ENCODE assay signal across 9 mouse cellular contexts in genomic region chr9:8134117-8134574, GRCm38 (mm10). TPM values are rescaled to one million over a fixed set of nuclear protein-coding genes. Genes with fewer than 3 reads are reported as not detected.
DNase-seq lines count a peak whose midpoint lies in the region; ATAC-seq lines count a peak whose summit lies in the region.
"Had no signal": no experiment of that assay in that cellular context is flagged by ENCODE, and none has a peak within 500 bp of the region (broad histone marks: within the 10 kb centered on the region; RNA-seq: fewer than 3 reads in every experiment).

TSS of gene Cep126 (minus strand) at chr9:8134294.

- H3K36me3 ChIP-seq in forebrain, embryonic 12.5 days (replicated peaks), result no peaks in the 10 kb centered on the region
- H3K36me3 ChIP-seq in heart, embryonic 16.5 days (ENCODE audit: control insufficient read depth, insufficient read depth), result no peaks in the 10 kb centered on the region
- H3K36me3 ChIP-seq in liver, embryonic 11.5 days (ENCODE audit: control insufficient read depth, insufficient read depth, low read length), result no peaks in the 10 kb centered on the region
- no peaks in the 10 kb centered on the region; the same call in 1 of the 2 replicates for H3K36me3 ChIP-seq in splenic B cell, adult 2 months (ENCODE audit: control insufficient read depth, insufficient read depth, low read length, poor library complexity, severe bottlenecking)

- peak within 1 kb of the TSS; percentile 63 for H3K4me2 ChIP-seq in forebrain, embryonic 12.5 days
- peak within 1 kb of the TSS; percentile 67 for H3K4me2 ChIP-seq in heart, embryonic 16.5 days (ENCODE audit: low read depth, low read length)
- H3K4me2 ChIP-seq in liver, embryonic 11.5 days, result peak within 1 kb of the TSS; percentile 89

- peak within 1 kb of the TSS; percentile 86 for H3K4me3 ChIP-seq in forebrain, embryonic 12.5 days (replicated peaks)
- H3K4me3 ChIP-seq in heart, embryonic 16.5 days (ENCODE audit: low read length), result peak within 1 kb of the TSS; percentile 86
- H3K4me3 ChIP-seq in liver, embryonic 11.5 days (ENCODE audit: low read depth, low read length), result peak within 1 kb of the TSS; percentile 82

- under 1% methylated on average over 70 of the region's 72 CpGs for WGBS in forebrain, embryonic 12.5 days
- WGBS in heart, embryonic 16.5 days, result under 1% methylated on average over 68 of the region's 72 CpGs
- WGBS in liver, embryonic 11.5 days, result under 1% methylated on average over 72 of the region's 72 CpGs

- peaks cover 3% of the 10 kb centered on the region; the same call in 1 of the 2 replicates for H3K4me1 ChIP-seq in forebrain, embryonic 12.5 days
- peaks cover 4% of the 10 kb centered on the region; the same call in 1 of the 2 replicates for H3K4me1 ChIP-seq in heart, embryonic 16.5 days (ENCODE audit: control insufficient read depth, insufficient read depth, low read length)
- peaks cover 5% of the 10 kb centered on the region for H3K4me1 ChIP-seq in liver, embryonic 11.5 days (replicated peaks; ENCODE audit: control insufficient read depth, insufficient read depth, low read length)

- H3K9me3 ChIP-seq in forebrain, embryonic 12.5 days, result no peaks in the 10 kb centered on the region
- H3K9me3 ChIP-seq in heart, embryonic 16.5 days (replicated peaks; ENCODE audit: control insufficient read depth, low read length), result no peaks in the 10 kb centered on the region
- H3K9me3 ChIP-seq in liver, embryonic 11.5 days (ENCODE audit: control insufficient read depth, low read length), result no peaks in the 10 kb centered on the region; the same call in 1 of the 2 replicates

- peak; percentile 56 for DNase-seq in CD4-positive helper T cell, adult 2 months (ENCODE audit: low read depth, low spot score)
- DNase-seq in c-Kit-negative CD71-positive TER-119-positive erythroid progenitor cells, embryonic 14.5 days (ENCODE audit: low read depth, low spot score), result peak; percentile 17
- peak; percentile 91 for DNase-seq in kidney, postnatal 14 days
- DNase-seq in liver, embryonic 11.5 days (ENCODE audit: low spot score), result peak; percentile 87
- peak; percentile 12 for DNase-seq in naive thymus-derived CD4-positive, alpha-beta T cell, adult 2 months (ENCODE audit: low read depth)
- DNase-seq in splenic B cell, adult 2 months (ENCODE audit: low read depth, low spot score), result peak; percentile 38

- ATAC-seq in forebrain, embryonic 12.5 days (ENCODE audit: low FRiP score), result peak; percentile 99
- ATAC-seq in heart, embryonic 16.5 days (replicated peaks; ENCODE audit: extremely low read depth, insufficient read depth, low FRiP score), result peak; percentile 97
- peak; percentile 97 for ATAC-seq in liver, embryonic 11.5 days (replicated peaks; ENCODE audit: low FRiP score)

- H3K27ac ChIP-seq in forebrain, embryonic 12.5 days, result no peak within 1 kb of the TSS
- no peak within 1 kb of the TSS for H3K27ac ChIP-seq in heart, embryonic 16.5 days (ENCODE audit: low read length)
- no peak within 1 kb of the TSS for H3K27ac ChIP-seq in liver, embryonic 11.5 days (ENCODE audit: low read depth, low read length)

- no peaks in the 10 kb centered on the region for H3K27me3 ChIP-seq in forebrain, embryonic 12.5 days
- no peaks in the 10 kb centered on the region; the same call in 1 of the 2 replicates for H3K27me3 ChIP-seq in heart, embryonic 16.5 days (ENCODE audit: control insufficient read depth, insufficient read depth, low read length)
- H3K27me3 ChIP-seq in liver, embryonic 11.5 days (replicated peaks; ENCODE audit: control insufficient read depth, insufficient read depth, low read length), result peaks cover 4% of the 10 kb centered on the region; the same call in 1 of the 2 replicates
- H3K27me3 ChIP-seq in splenic B cell, adult 2 months (ENCODE audit: control insufficient read depth, insufficient read depth, low read length, poor library complexity, severe bottlenecking), result peaks cover 5% of the 10 kb centered on the region; the same call in 1 of the 2 replicates
- H3K27me3 ChIP-seq: CH12.LX had no signal

- peak within 1 kb of the TSS; percentile 62 for H3K9ac ChIP-seq in forebrain, embryonic 12.5 days
- H3K9ac ChIP-seq in heart, embryonic 16.5 days (ENCODE audit: low read length), result peak within 1 kb of the TSS; percentile 72
- H3K9ac ChIP-seq in liver, embryonic 11.5 days (ENCODE audit: low read depth, low read length), result peak within 1 kb of the TSS; percentile 60

RNA-seq across cellular contexts. Expression of gene Cep126, which starts in this region (rescaled TPM):
- 3.2 and 4.6 TPM in 2 replicates for polyA plus RNA-seq in forebrain, embryonic 12.5 days (2016; fragmentation: Nextera tagmentation; extraction: Ambion mirVana)
- 1.9 TPM in 2 replicates for polyA plus RNA-seq in heart, embryonic 16.5 days (2015; fragmentation: Nextera tagmentation; extraction: Ambion mirVana)
- 0.99 and 1.4 TPM in 2 replicates for polyA plus RNA-seq in liver, embryonic 11.5 days (2014; fragmentation: Nextera tagmentation; extraction: Ambion mirVana)

Comparison
In these comparisons a context has a peak if more than half of its experiments do, and no peak if none do; other contexts are left out.
1. DNase-seq: peak in every context shown above with its lines; median percentile 91 in kidney, postnatal 14 days; 87 in liver, embryonic 11.5 days; 56 in CD4-positive helper T cell, adult 2 months; 38 in splenic B cell, adult 2 months; 17 in c-Kit-negative CD71-positive TER-119-positive erythroid progenitor cells, embryonic 14.5 days; 12 in naive thymus-derived CD4-positive, alpha-beta T cell, adult 2 months.